In the genomic region with DNA sequence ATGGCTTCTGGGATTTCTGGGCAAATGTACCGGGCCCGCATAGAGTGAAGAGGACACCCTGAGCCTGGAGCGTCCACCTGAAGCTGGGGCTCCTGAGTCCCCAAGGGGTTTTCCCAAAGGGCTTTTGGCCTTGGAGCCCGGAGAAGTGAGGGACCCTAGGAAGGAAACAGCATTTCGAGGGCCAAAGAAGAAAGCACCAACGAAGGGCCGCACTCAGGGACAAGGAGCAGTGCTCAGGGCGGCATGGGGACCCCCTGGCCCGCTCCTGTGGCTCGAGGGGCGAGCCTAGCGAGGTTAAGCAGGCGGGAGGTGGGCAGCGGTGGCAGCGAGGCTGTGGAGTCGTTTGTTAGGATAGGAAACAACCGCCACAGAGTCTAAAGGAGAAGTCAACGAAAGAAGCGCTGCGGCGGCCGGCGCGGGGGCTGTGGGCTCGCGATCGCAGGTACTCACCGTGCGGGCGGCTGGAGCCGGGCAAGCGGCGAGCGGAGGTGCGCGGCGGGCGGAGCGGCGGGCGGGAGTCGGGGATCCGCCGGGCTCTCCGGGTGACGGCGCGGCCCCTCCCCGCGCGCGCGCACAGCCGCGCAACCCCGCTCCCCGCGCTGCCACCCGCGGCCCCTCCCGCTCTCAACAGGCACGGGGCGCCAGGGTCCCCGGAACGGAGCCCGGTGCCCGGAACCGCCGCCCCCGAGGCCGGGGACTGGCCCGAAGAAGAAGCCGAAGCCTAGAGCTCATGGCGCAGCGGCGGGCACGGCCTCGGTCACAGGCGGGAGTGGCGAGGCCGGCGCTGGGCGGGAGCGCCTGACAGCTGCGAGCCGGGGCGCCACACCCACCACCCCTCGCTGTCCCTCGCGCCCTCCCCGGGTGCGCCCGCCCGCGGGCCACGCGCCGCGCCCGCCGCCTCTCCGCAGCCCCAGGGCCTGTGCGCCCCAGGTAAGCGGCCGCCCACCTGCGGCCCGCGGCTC, we compare ENCODE assay signal across 9 mouse cellular contexts. TPM values are rescaled to one million over a fixed set of nuclear protein-coding genes. Genes with fewer than 3 reads are reported as not detected.
A peak's percentile ranks its signal among the peaks of the same experiment; 100 is the strongest.
DNase-seq lines count a peak whose midpoint lies in the region; ATAC-seq lines count a peak whose summit lies in the region.
"Had no signal": no experiment of that assay in that cellular context is flagged by ENCODE, and none has a peak within 500 bp of the region (broad histone marks: within the 10 kb centered on the region; RNA-seq: fewer than 3 reads in every experiment).

A gene (minus strand): TSS at position 552 of the 962 bp plus-strand sequence.

- no peak for DNase-seq in heart, adult 18-20 months
- DNase-seq in midbrain, embryonic 14.5 days = peak; percentile 49
- DNase-seq in spleen, postnatal 4 days (ENCODE audit: low spot score in 2 of 2) = no peak
- DNase-seq in thymus, postnatal 36 days = no peak
- no peak for DNase-seq in right cerebral cortex, postnatal 36 days (ENCODE audit: low spot score in 2 of 2)
- DNase-seq: lung, postnatal 4 days had no signal

- 0 out of 2 replicates have a peak, but pooled peaks cover 4% of the 10 kb centered on the region for H3K9me3 ChIP-seq in heart, embryonic 13.5 days
- H3K9me3 ChIP-seq in hindbrain, embryonic 13.5 days = no peaks in the 10 kb centered on the region
- H3K9me3 ChIP-seq in midbrain, embryonic 14.5 days (ENCODE audit: control insufficient read depth, low read length) = no peaks in the 10 kb centered on the region

- H3K27me3 ChIP-seq in heart, embryonic 13.5 days (replicated peaks) = peaks cover 100% of the 10 kb centered on the region
- H3K27me3 ChIP-seq in hindbrain, embryonic 13.5 days = peaks cover 100% of the 10 kb centered on the region
- peaks cover 98% of the 10 kb centered on the region for H3K27me3 ChIP-seq in midbrain, embryonic 14.5 days (ENCODE audit: control insufficient read depth, insufficient read depth, low read length)

- peak within 1 kb of the TSS; percentile 1; the same call in 1 of the 2 replicates for H3K9ac ChIP-seq in heart, embryonic 13.5 days
- H3K9ac ChIP-seq in hindbrain, embryonic 13.5 days = peak within 1 kb of the TSS; percentile 85
- H3K9ac ChIP-seq in midbrain, embryonic 14.5 days (replicated peaks; ENCODE audit: low read length) = peak within 1 kb of the TSS; percentile 17; the same call in 1 of the 2 replicates

- H3K4me1 ChIP-seq in heart, embryonic 13.5 days = peaks cover 59% of the 10 kb centered on the region
- peaks cover 20% of the 10 kb centered on the region for H3K4me1 ChIP-seq in brown adipose tissue, adult 24 weeks (ENCODE audit: control insufficient read depth, insufficient read depth, insufficient read length, low read length)
- peaks cover 85% of the 10 kb centered on the region for H3K4me1 ChIP-seq in hindbrain, embryonic 13.5 days (replicated peaks)
- H3K4me1 ChIP-seq in midbrain, embryonic 14.5 days (ENCODE audit: control insufficient read depth, insufficient read depth, low read length) = peaks cover 19% of the 10 kb centered on the region

- H3K4me3 ChIP-seq in heart, embryonic 13.5 days = peak within 1 kb of the TSS; percentile 54
- H3K4me3 ChIP-seq in brown adipose tissue, adult 24 weeks (ENCODE audit: insufficient read depth, low read depth, low read length) = peak within 1 kb of the TSS; percentile 32; the same call in 1 of the 2 replicates
- H3K4me3 ChIP-seq in hindbrain, embryonic 13.5 days = peak within 1 kb of the TSS; percentile 51
- peak within 1 kb of the TSS; percentile 38 for H3K4me3 ChIP-seq in midbrain, embryonic 14.5 days (replicated peaks; ENCODE audit: low read depth, low read length)

- no peak for ATAC-seq in heart, embryonic 13.5 days (ENCODE audit: extremely low read depth, insufficient number of reproducible peaks, low FRiP score, low TSS enrichment)
- no peak for ATAC-seq in hindbrain, embryonic 13.5 days (ENCODE audit: low FRiP score)
- no peak for ATAC-seq in midbrain, embryonic 14.5 days (ENCODE audit: low FRiP score, low TSS enrichment)

- no peaks in the 10 kb centered on the region for H3K36me3 ChIP-seq in heart, embryonic 13.5 days
- no peaks in the 10 kb centered on the region for H3K36me3 ChIP-seq in hindbrain, embryonic 13.5 days
- H3K36me3 ChIP-seq in midbrain, embryonic 14.5 days (ENCODE audit: control insufficient read depth, insufficient read depth, low read length) = no peaks in the 10 kb centered on the region

- no peak within 1 kb of the TSS for H3K27ac ChIP-seq in heart, embryonic 13.5 days (replicated peaks)
- no peak within 1 kb of the TSS for H3K27ac ChIP-seq in brown adipose tissue, adult 24 weeks (replicated peaks; ENCODE audit: low read depth, low read length)
- H3K27ac ChIP-seq in hindbrain, embryonic 13.5 days = peak within 1 kb of the TSS; percentile 92
- 0 out of 2 replicates have a peak within 1 kb of the TSS, but pooled peaks have one; percentile 17 for H3K27ac ChIP-seq in midbrain, embryonic 14.5 days (replicated peaks; ENCODE audit: low read depth, low read length)

- H3K4me2 ChIP-seq in heart, embryonic 13.5 days = peak within 1 kb of the TSS; percentile 76
- peak within 1 kb of the TSS; percentile 67 for H3K4me2 ChIP-seq in hindbrain, embryonic 13.5 days
- peak within 1 kb of the TSS; percentile 68 for H3K4me2 ChIP-seq in midbrain, embryonic 14.5 days (ENCODE audit: low read length)

- WGBS in heart, embryonic 13.5 days = under 1% methylated on average over 100 of the region's 108 CpGs
- WGBS in hindbrain, embryonic 13.5 days = under 1% methylated on average over 102 of the region's 108 CpGs
- 1% methylated on average over 76 of the region's 108 CpGs for WGBS in midbrain, embryonic 14.5 days

RNA-seq across cellular contexts. Expression of the gene that starts here (rescaled TPM):
- polyA plus RNA-seq in heart, embryonic 13.5 days (2015; fragmentation: Nextera tagmentation; extraction: Ambion mirVana) = not detected in 2 replicates
- not detected for total RNA-seq in heart, adult 18-20 months (2021)
- not detected in 2 replicates for polyA plus RNA-seq in brown adipose tissue, adult 24 weeks (2012; ENCODE audit: insufficient read depth, insufficient read length, missing spikeins)
- 18.5 and 25.5 TPM in 2 replicates for polyA plus RNA-seq in hindbrain, embryonic 13.5 days (2015; fragmentation: Nextera tagmentation; extraction: Ambion mirVana)
- 5.0 TPM in 2 replicates for polyA plus RNA-seq in midbrain, embryonic 14.5 days (2014; fragmentation: Nextera tagmentation; extraction: Ambion mirVana)

Comparison
In these comparisons a context has a peak if more than half of its experiments do, and no peak if none do; other contexts are left out.
1. H3K27ac ChIP-seq: peak in hindbrain, embryonic 13.5 days (single experiment) and midbrain, embryonic 14.5 days (single experiment); none in heart, embryonic 13.5 days (single experiment) and brown adipose tissue, adult 24 weeks (single experiment).
2. H3K9ac ChIP-seq: peak in every context shown above with its lines; median percentile 85 in hindbrain, embryonic 13.5 days; 17 in midbrain, embryonic 14.5 days; 1 in heart, embryonic 13.5 days.
3. Peak in every context shown above with its lines, with median percentiles within 50 percentile points of each other: H3K4me2 ChIP-seq and H3K4me3 ChIP-seq.